In the genomic region with DNA sequence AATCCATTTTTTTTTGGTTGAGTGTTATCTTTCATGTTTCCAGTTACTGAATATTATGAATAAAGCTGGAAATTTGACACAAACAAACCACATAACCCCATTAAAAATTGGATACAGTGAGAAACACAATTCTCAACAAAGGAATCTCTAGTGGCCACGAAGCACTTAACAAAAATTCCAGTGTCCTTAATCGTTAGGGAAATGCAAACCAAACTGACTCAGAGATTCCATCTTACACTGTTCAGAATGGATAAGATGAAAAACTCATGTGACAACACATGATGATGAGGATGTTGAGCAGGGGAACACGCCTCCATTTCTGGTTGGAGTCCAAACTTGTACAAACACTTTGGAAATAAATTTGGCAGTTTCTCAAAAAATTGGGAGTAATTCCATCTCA, we compare ENCODE assay signal across 41 mouse cellular contexts. TPM values are rescaled to one million over a fixed set of nuclear protein-coding genes. Genes with fewer than 3 reads are reported as not detected.
"Had no signal": no experiment of that assay in that cellular context is flagged by ENCODE, and none has a peak within 500 bp of the region (broad histone marks: within the 10 kb centered on the region; RNA-seq: fewer than 3 reads in every experiment).

No protein-coding gene starts in this region.

- H3K4me1 ChIP-seq: limb, embryonic 10.5 days; limb, embryonic 12.5 days; limb, embryonic 13.5 days; limb, embryonic 15.5 days; liver, embryonic 12.5 days; liver, embryonic 13.5 days; liver, embryonic 15.5 days; lung, embryonic 15.5 days; megakaryocyte, embryonic 14.5 days; midbrain, embryonic 10.5 days; midbrain, embryonic 12.5 days; midbrain, embryonic 13.5 days; midbrain, embryonic 15.5 days; neural tube, embryonic 12.5 days had no signal

- H3K27me3 ChIP-seq: limb, embryonic 12.5 days; limb, embryonic 13.5 days; limb, embryonic 15.5 days; liver, embryonic 12.5 days; liver, embryonic 13.5 days; liver, embryonic 15.5 days; lung, embryonic 15.5 days; megakaryocyte, embryonic 14.5 days; midbrain, embryonic 12.5 days; midbrain, embryonic 13.5 days; midbrain, embryonic 15.5 days; neural tube, embryonic 12.5 days had no signal

- H3K36me3 ChIP-seq: limb, embryonic 10.5 days; limb, embryonic 12.5 days; limb, embryonic 13.5 days; limb, embryonic 15.5 days; liver, embryonic 12.5 days; liver, embryonic 13.5 days; liver, embryonic 15.5 days; lung, embryonic 15.5 days; midbrain, embryonic 10.5 days; midbrain, embryonic 12.5 days; midbrain, embryonic 13.5 days; midbrain, embryonic 15.5 days; neural tube, embryonic 12.5 days had no signal

- H3K9ac ChIP-seq: limb, embryonic 12.5 days; limb, embryonic 13.5 days; limb, embryonic 15.5 days; liver, embryonic 12.5 days; liver, embryonic 13.5 days; liver, embryonic 14.5 days; liver, embryonic 15.5 days; liver, postnatal 0 days; lung, embryonic 14.5 days; lung, embryonic 15.5 days; midbrain, embryonic 12.5 days; midbrain, embryonic 13.5 days; midbrain, embryonic 15.5 days; neural tube, embryonic 12.5 days had no signal

- H3K4me2 ChIP-seq: limb, embryonic 12.5 days; limb, embryonic 13.5 days; limb, embryonic 15.5 days; liver, embryonic 12.5 days; liver, embryonic 13.5 days; liver, embryonic 15.5 days; lung, embryonic 14.5 days; lung, embryonic 15.5 days; midbrain, embryonic 11.5 days; midbrain, embryonic 12.5 days; midbrain, embryonic 13.5 days; midbrain, embryonic 15.5 days; neural tube, embryonic 12.5 days had no signal

- H3K9me3 ChIP-seq: limb, embryonic 10.5 days; limb, embryonic 12.5 days; limb, embryonic 13.5 days; limb, embryonic 15.5 days; liver, embryonic 12.5 days; liver, embryonic 13.5 days; liver, embryonic 15.5 days; lung, embryonic 15.5 days; midbrain, embryonic 10.5 days; midbrain, embryonic 12.5 days; midbrain, embryonic 13.5 days; midbrain, embryonic 15.5 days; neural tube, embryonic 12.5 days had no signal

- DNase-seq: left cerebral cortex, postnatal 4 days; liver; liver, embryonic 13.5 days; liver, postnatal 0 days; lung, adult 18-20 months; lung, adult 2 months; lung, embryonic 14.5 days; lung, postnatal 10 days; lung, postnatal 14 days; lung, postnatal 36 days; lung, postnatal 4 days; midbrain, embryonic 14.5 days had no signal

- H3K4me3 ChIP-seq: left cerebral cortex, adult 2 months; limb, embryonic 10.5 days; limb, embryonic 12.5 days; limb, embryonic 13.5 days; limb, embryonic 15.5 days; liver, embryonic 12.5 days; liver, embryonic 13.5 days; liver, embryonic 15.5 days; lung, embryonic 15.5 days; megakaryocyte, embryonic 14.5 days; midbrain, embryonic 10.5 days; midbrain, embryonic 12.5 days; midbrain, embryonic 13.5 days; midbrain, embryonic 15.5 days; myocyte; neural tube, embryonic 12.5 days had no signal

- ATAC-seq: liver, embryonic 12.5 days; liver, postnatal 0 days; lung, postnatal 0 days; midbrain, embryonic 13.5 days; midbrain, embryonic 15.5 days; midbrain, embryonic 16.5 days had no signal

- H3K27ac ChIP-seq: left cerebral cortex, adult 2 months; limb, embryonic 10.5 days; limb, embryonic 12.5 days; limb, embryonic 13.5 days; limb, embryonic 15.5 days; liver, embryonic 12.5 days; liver, embryonic 13.5 days; liver, embryonic 14.5 days; liver, embryonic 15.5 days; lung, embryonic 15.5 days; macrophage; midbrain, embryonic 10.5 days; midbrain, embryonic 12.5 days; midbrain, embryonic 13.5 days; midbrain, embryonic 15.5 days; neural tube, embryonic 12.5 days had no signal

RNA-seq across cellular contexts. Expression of a gene that starts 57.3 kb away (rescaled TPM):
- total RNA-seq: liver, adult 2 months; megakaryocyte progenitor cell, adult 5-6 weeks; megakaryocyte-erythroid progenitor cell, adult 5-6 weeks; monocyte, adult 5-6 weeks had no signal
- polyA plus RNA-seq: limb, embryonic 10.5 days; limb, embryonic 11.5 days; limb, embryonic 12.5 days; limb, embryonic 13.5 days; limb, embryonic 14.5 days; limb, embryonic 15.5 days; liver, adult 2 months; liver, embryonic 12.5 days; liver, embryonic 13.5 days; liver, embryonic 14.5 days; liver, embryonic 15.5 days; liver, embryonic 16.5 days; liver, postnatal 0 days; lung, adult 2 months; lung, embryonic 14.5 days; lung, embryonic 15.5 days; lung, embryonic 16.5 days; lung, postnatal 0 days; macrophage; midbrain, embryonic 10.5 days; midbrain, embryonic 11.5 days; myocyte; neural tube, embryonic 11.5 days; neural tube, embryonic 12.5 days had no signal
